Mouse (Mus musculus) thymus, adult 2 months (tissue): ENCODE results near the gene Vmn1r179. TPM values are rescaled to one million over a fixed set of nuclear protein-coding genes. Genes with fewer than 3 reads are reported as not detected.
A peak's percentile ranks its signal among the peaks of the same experiment; 100 is the strongest.
"Not testable (repeated sequence)": the region's sequence is repeated elsewhere in the genome, so short reads cannot be mapped to it uniquely, and the experiment has no call there.

Source experiments
- DNase-seq: peaks from one replicate; pipeline ENCODE4 v3.0.0; 2021
- H3K27ac ChIP-seq: fragments of 200-500 bp; 2 replicates; pipeline ENCODE4 v1.5.1; 2012; ENCODE audit warnings: low read length, control low read depth; ENCODE audit not compliant: control insufficient read depth, insufficient read depth
- H3K27me3 ChIP-seq: fragments of 200-500 bp; 2 replicates; pipeline ENCODE4 v1.6.1; 2012; ENCODE audit warnings: mild to moderate bottlenecking, low read length, moderate library complexity, mixed read lengths; ENCODE audit not compliant: control insufficient read depth, insufficient read depth
- H3K36me3 ChIP-seq: fragments of 200-500 bp; 2 replicates; pipeline ENCODE4 v1.6.1; 2012; ENCODE audit warnings: mild to moderate bottlenecking, low read length, moderate library complexity; ENCODE audit not compliant: control insufficient read depth, insufficient read depth
- H3K4me1 ChIP-seq: fragments of 200-500 bp; replicated peaks from 2 replicates; pipeline ENCODE4 v1.6.1; 2012; ENCODE audit warnings: low read length; ENCODE audit not compliant: control insufficient read depth, insufficient read depth
- H3K4me3 ChIP-seq: fragments of 200-500 bp; 2 replicates; pipeline ENCODE4 v1.5.1; 2012; ENCODE audit warnings: mild to moderate bottlenecking, low read length, control low read depth, moderate library complexity; ENCODE audit not compliant: control insufficient read depth, insufficient read depth
- CTCF ChIP-seq: fragments of 200-500 bp; IDR thresholded peaks from 2 replicates; pipeline ENCODE4 v1.5.1; 2012; ENCODE audit warnings: mild to moderate bottlenecking, control low read depth, low read length, moderate library complexity, borderline replicate concordance; ENCODE audit not compliant: control insufficient read depth, poor library complexity, insufficient read depth; ENCODE audit errors: extremely low read depth
- POLR2A ChIP-seq: fragments of 200-500 bp; IDR thresholded peaks from 2 replicates; pipeline ENCODE4 v1.6.1; 2012; ENCODE audit warnings: mild to moderate bottlenecking, low read length, control low read depth, moderate library complexity; ENCODE audit not compliant: control insufficient read depth, poor library complexity, insufficient read depth; ENCODE audit errors: extremely low read depth
- WGBS: fragments of 180-500 bp; shearing (Covaris S2); methylation state at CpG from one replicate; pipeline ENCODE4 v1.1.7; 2018; 5-methylcytosine and 5-hydroxymethylcytosine counted together
- polyA plus RNA-seq: library from polyadenylated mRNA; depleted of rRNA; stranded (reverse); fragments of >200 nt; gene quantifications from 2 replicates; pipeline ENCODE4 v1.2.3, GENCODE M21; 2012; rRNA removed

The Vmn1r179 gene
- not detected in 2 replicates for polyA plus RNA-seq

- TF ChIP-seq POLR2A = no peak
- no peak for TF ChIP-seq CTCF
- 51% methylated on average over 2 of the region's 2 CpGs for WGBS
- no peak for DNase-seq
- Histone ChIP-seq H3K36me3 (no peaks in the 10 kb centered on the region), H3K27me3 (no peaks in the 10 kb centered on the region), H3K4me3 (no peak within 1 kb of the TSS), H3K4me1 (no peaks in the 10 kb centered on the region), H3K27ac (no peak within 1 kb of the TSS)
Observed at GRCm38 (mm10) chr7:23926678-23927077, at the start of gene Vmn1r179. Gene Vmn1r179 (plus strand): TSS chr7:23926978.

GRCm38 (mm10) chr7:23891709-23892108 is 35.1 kb upstream of the Vmn1r179 start, which contains the start of gene Vmn1r178:
Gene Vmn1r178 (plus strand): TSS chr7:23892009.
- Histone ChIP-seq H3K27me3 (no peaks in the 10 kb centered on the region), H3K4me1 (no peaks in the 10 kb centered on the region), H3K4me3 (no peak within 1 kb of the TSS), H3K36me3 (no peaks in the 10 kb centered on the region), H3K27ac (no peak within 1 kb of the TSS)
- 93% methylated on average over 1 of the region's 1 CpGs for WGBS
- no peak for DNase-seq
- TF ChIP-seq POLR2A = no peak
- no peak for TF ChIP-seq CTCF

GRCm38 (mm10) chr7:23950332-23950731 is 23.6 kb downstream of the Vmn1r179 start, which contains the start of gene Vmn1r180:
Gene Vmn1r180 (plus strand): TSS chr7:23950632.
- no peak within 1 kb of the TSS for H3K4me3 ChIP-seq
- TF ChIP-seq POLR2A = no peak
- no peak for TF ChIP-seq CTCF
- no peak within 1 kb of the TSS for H3K27ac ChIP-seq
- DNase-seq = no peak
- no peaks in the 10 kb centered on the region for H3K4me1 ChIP-seq
- H3K36me3 ChIP-seq = no peaks in the 10 kb centered on the region
- no peaks in the 10 kb centered on the region for H3K27me3 ChIP-seq

GRCm38 (mm10) chr7:23968044-23968443 is 41.3 kb downstream of the Vmn1r179 start:
- 34% methylated on average over 3 of the region's 3 CpGs for WGBS
- H3K4me3 ChIP-seq, H3K4me1 ChIP-seq, H3K27me3 ChIP-seq, H3K27ac ChIP-seq, H3K36me3 ChIP-seq: not testable (repeated sequence)
- DNase-seq = peak; percentile 4

- 88% methylated on average over 9 of the region's 9 CpGs for WGBS
- not testable (repeated sequence) for H3K27me3 ChIP-seq, H3K4me1 ChIP-seq, H3K27ac ChIP-seq, H3K4me3 ChIP-seq, H3K36me3 ChIP-seq, DNase-seq
Observed at GRCm38 (mm10) chr7:23974315-23974714, 47.5 kb downstream of the Vmn1r179 start, which contains the start of gene Vmn1r181. Gene Vmn1r181 (plus strand): TSS chr7:23974615.

Other genes with a start within 250 kb of the Vmn1r179 start
- gene Vmn1r173, start 226.3 kb upstream of the Vmn1r179 start, polyA plus RNA-seq = not detected in 2 replicates
- gene Vmn1r174, start 174.7 kb upstream of the Vmn1r179 start, polyA plus RNA-seq = not detected in 2 replicates
- gene Vmn1r175, start 116.3 kb upstream of the Vmn1r179 start, polyA plus RNA-seq = not detected in 2 replicates
- not detected in 2 replicates for gene Vmn1r176, start 89.6 kb upstream of the Vmn1r179 start, polyA plus RNA-seq
- not detected in 2 replicates for gene Vmn1r177, start 60.5 kb upstream of the Vmn1r179 start, polyA plus RNA-seq
- gene Vmn1r178, start 35.0 kb upstream of the Vmn1r179 start, polyA plus RNA-seq = not detected in 2 replicates
- gene Vmn1r180, start 23.7 kb downstream of the Vmn1r179 start, polyA plus RNA-seq = not detected in 2 replicates
- gene Vmn1r181, start 47.6 kb downstream of the Vmn1r179 start, polyA plus RNA-seq = not detected in 2 replicates
- not detected in 2 replicates for gene V1rd19, start 74.7 kb downstream of the Vmn1r179 start, polyA plus RNA-seq
- not detected in 2 replicates for gene Vmn1r183, start 126.3 kb downstream of the Vmn1r179 start, polyA plus RNA-seq
- 27.0 and 27.9 TPM in 2 replicates for gene Zfp180, start 154.9 kb downstream of the Vmn1r179 start, polyA plus RNA-seq
- 0.66 and 0.79 TPM in 2 replicates for gene Zfp112, start 185.3 kb downstream of the Vmn1r179 start, polyA plus RNA-seq
- gene Zfp235, start 207.2 kb downstream of the Vmn1r179 start, polyA plus RNA-seq = 7.8 and 12.6 TPM in 2 replicates
- gene Zfp114, start 248.1 kb downstream of the Vmn1r179 start, polyA plus RNA-seq = 0.34 and 0.40 TPM in 2 replicates